Mouse (Mus musculus) olfactory bulb, adult 2 months (tissue): ENCODE results near the gene Sgms1. TPM values are rescaled to one million over a fixed set of nuclear protein-coding genes. Genes with fewer than 3 reads are reported as not detected.
A peak's percentile ranks its signal among the peaks of the same experiment; 100 is the strongest.

Experiments
- H3K27ac ChIP-seq: fragments of 200-500 bp; 2 replicates; pipeline ENCODE4 v1.5.1; 2012; ENCODE audit warnings: low read depth, low read length; ENCODE audit not compliant: insufficient read depth
- H3K4me1 ChIP-seq: fragments of 200-500 bp; 2 replicates; pipeline ENCODE4 v1.6.1; 2012; ENCODE audit warnings: low read length; ENCODE audit not compliant: control insufficient read depth, insufficient read depth
- H3K4me3 ChIP-seq: fragments of 200-500 bp; 2 replicates; pipeline ENCODE4 v1.5.1; 2012; ENCODE audit warnings: mild to moderate bottlenecking, low read depth, low read length, moderate library complexity; ENCODE audit not compliant: insufficient read depth
- CTCF ChIP-seq: fragments of 200-500 bp; IDR thresholded peaks from 2 replicates; pipeline ENCODE4 v1.5.1; 2012; ENCODE audit warnings: low read depth, mild to moderate bottlenecking, low read length, moderate library complexity; ENCODE audit not compliant: insufficient read depth
- POLR2A ChIP-seq: fragments of 200-500 bp; IDR thresholded peaks from 2 replicates; pipeline ENCODE4 v1.6.1; 2012; ENCODE audit warnings: mild to moderate bottlenecking, low read depth, low read length, moderate library complexity; ENCODE audit not compliant: insufficient read depth
- WGBS: fragments of 180-500 bp; shearing (Covaris S2); methylation state at CpG from one replicate; pipeline ENCODE4 v1.1.7; 2018; 5-methylcytosine and 5-hydroxymethylcytosine counted together
- polyA plus RNA-seq: library from polyadenylated mRNA; stranded (reverse); fragments of >200 nt; gene quantifications from 2 replicates; pipeline ENCODE4 v1.2.4, GENCODE M21; 2012; ENCODE audit warnings: low replicate concordance; ENCODE audit not compliant: missing spikeins, insufficient read depth, insufficient read length

The Sgms1 gene
- polyA plus RNA-seq, 1 experiment: not detected

- 7% methylated on average over 34 of the region's 34 CpGs for WGBS
- no peak for TF ChIP-seq CTCF
- no peak; the same call in 1 of the 2 replicates for TF ChIP-seq POLR2A
- H3K27ac ChIP-seq: peak overlapping the region; percentile 42
- H3K4me3 ChIP-seq: peak overlapping the region; percentile 30
- H3K4me1 ChIP-seq: peaks cover 7% of the 10 kb centered on the region; the same call in 1 of the 2 replicates
Measured at GRCm38 (mm10) chr19:32210450-32211292, 178.8 kb downstream of the Sgms1 start.

GRCm38 (mm10) chr19:32210099-32210449, 179.4 kb downstream of the Sgms1 start:
- TF ChIP-seq POLR2A (no peak), CTCF (no peak)
- H3K27ac ChIP-seq: peak overlapping the region; percentile 42; the same call in 1 of the 2 replicates
- H3K4me1 ChIP-seq: peaks cover 7% of the 10 kb centered on the region; the same call in 1 of the 2 replicates
- 20% methylated on average over 5 of the region's 5 CpGs for WGBS
- peak overlapping the region; percentile 30; the same call in 1 of the 2 replicates for H3K4me3 ChIP-seq

- 90% methylated on average over 12 of the region's 12 CpGs for WGBS
Measured at GRCm38 (mm10) chr19:32202131-32203114, 187.1 kb downstream of the Sgms1 start.

GRCm38 (mm10) chr19:32199861-32200574, 189.5 kb downstream of the Sgms1 start:
- Histone ChIP-seq H3K4me1 (no peaks in the 10 kb centered on the region), H3K27ac (no peak overlapping the region), H3K4me3 (no peak overlapping the region)
- 81% methylated on average over 4 of the region's 4 CpGs for WGBS
- TF ChIP-seq POLR2A: no peak
- no peak for TF ChIP-seq CTCF

More at GRCm38 (mm10) chr19:32202131-32203114, 187.1 kb downstream of the Sgms1 start:
- H3K4me1 ChIP-seq: no peaks in the 10 kb centered on the region
- H3K27ac ChIP-seq: no peak overlapping the region
- no peak overlapping the region for H3K4me3 ChIP-seq
- TF ChIP-seq CTCF (no peak), POLR2A (no peak)

GRCm38 (mm10) chr19:32199133-32199532, 190.4 kb downstream of the Sgms1 start:
- Histone ChIP-seq H3K4me3 (no peak overlapping the region), H3K27ac (no peak overlapping the region), H3K4me1 (no peaks in the 10 kb centered on the region)
- whole genome bisulfite sequencing: 94% methylated on average over 5 of the region's 5 CpGs
- no peak for TF ChIP-seq POLR2A
- no peak for TF ChIP-seq CTCF

- TF ChIP-seq POLR2A: no peak
- no peak for TF ChIP-seq CTCF
- Histone ChIP-seq H3K4me1 (no peaks in the 10 kb centered on the region), H3K4me3 (no peak overlapping the region), H3K27ac (no peak overlapping the region)
- 97% methylated on average over 7 of the region's 7 CpGs for WGBS
Measured at GRCm38 (mm10) chr19:32198494-32199106, 190.9 kb downstream of the Sgms1 start.

GRCm38 (mm10) chr19:32196976-32197819, 192.3 kb downstream of the Sgms1 start:
- TF ChIP-seq POLR2A (no peak), CTCF (no peak)
- 74% methylated on average over 15 of the region's 15 CpGs for WGBS
- H3K4me1 ChIP-seq: no peaks in the 10 kb centered on the region
- no peak overlapping the region for H3K4me3 ChIP-seq
- no peak overlapping the region for H3K27ac ChIP-seq
